Mouse (Mus musculus): Measurements from ENCODE around the gene Dleu7.

- TF ChIP-seq CTCF (conservative IDR thresholded peaks at IDR 0.05; ENCODE audit: insufficient read depth, insufficient read length, low read depth, low read length) (no peak), POLR2A (IDR thresholded peaks at IDR 0.05; ENCODE audit: low read depth, low read length) (no peak)
Observed at GRCm38 (mm10) chr14:62323457-62323856, 30.6 kb upstream of the Dleu7 start.
